Mouse (Mus musculus) CH12.LX (cell line): Measurements from ENCODE around the gene Nppc.

ENCODE experiments used
- CHD1 ChIP-seq: IDR thresholded peaks from 2 replicates; pipeline ENCODE4 v1.6.1; 2012; ENCODE audit warnings: low read depth, low read length, improper control_type of control experiment, inconsistent platforms
- CTCF ChIP-seq, 2 experiments: IDR thresholded peaks in 1 of 2; conservative IDR thresholded peaks in 1 of 2; 2 replicates each; pipeline ENCODE4 v1.5.1; 2011 to 2012; ENCODE audit warnings: low read depth in 2 of 2, low read length in 2 of 2, improper control_type of control experiment in 1 of 2, inconsistent platforms in 1 of 2, mild to moderate bottlenecking in 1 of 2, moderate library complexity in 1 of 2
- EP300 ChIP-seq: IDR thresholded peaks from 2 replicates; pipeline ENCODE4 v1.6.1; 2011; ENCODE audit warnings: low read length, improper control_type of control experiment
- MEF2A ChIP-seq: IDR thresholded peaks from 2 replicates; pipeline ENCODE4 v1.6.1; 2014; ENCODE audit warnings: low read depth, mild to moderate bottlenecking, inconsistent platforms, low read length, improper control_type of control experiment, borderline replicate concordance
- POLR2A ChIP-seq: IDR thresholded peaks from 2 replicates; pipeline ENCODE4 v1.6.1; 2011; ENCODE audit warnings: low read depth, mild to moderate bottlenecking, improper control_type of control experiment, low read length
- POLR2AphosphoS2 ChIP-seq: IDR thresholded peaks from 2 replicates; pipeline ENCODE4 v1.6.1; 2011; ENCODE audit warnings: low read depth, low read length, improper control_type of control experiment

- TF ChIP-seq CHD1 (no peak), CTCF (conservative IDR thresholded peaks at IDR 0.05 in 1 of 2, IDR thresholded peaks at IDR 0.05 in 1 of 2; ENCODE audit: low read depth in 2 of 2, low read length in 2 of 2) (no peak), POLR2AphosphoS2 (no peak), EP300 (no peak), POLR2A (no peak), MEF2A (no peak)
Measured at GRCm38 (mm10) chr1:86719391-86719790, 49.0 kb upstream of the Nppc start.
